Mouse (Mus musculus) cerebellum, adult 11-12 months (tissue): Measurements from ENCODE around the gene Fmo5.

ENCODE experiments used
- DNase-seq: peaks from one replicate; pipeline ENCODE4 v3.0.0; 2022

Fmo5 gene

GRCm38 (mm10) chr3:97682159-97682502 is 53.5 kb downstream of the Fmo5 start:
- DNase-seq = no peak

GRCm38 (mm10) chr3:97682576-97682975 is 54.0 kb downstream of the Fmo5 start:
- no peak for DNase-seq

- DNase-seq = no peak
Measured at GRCm38 (mm10) chr3:97683560-97684195, 55.1 kb downstream of the Fmo5 start.

GRCm38 (mm10) chr3:97686372-97687117 is 57.9 kb downstream of the Fmo5 start:
- DNase-seq = no peak

GRCm38 (mm10) chr3:97689289-97689688 is 60.7 kb downstream of the Fmo5 start:
- no peak for DNase-seq

- no peak for DNase-seq
Measured at GRCm38 (mm10) chr3:97690590-97690989, 62.0 kb downstream of the Fmo5 start.

- no peak for DNase-seq
Measured at GRCm38 (mm10) chr3:97691443-97692017, 62.9 kb downstream of the Fmo5 start.

GRCm38 (mm10) chr3:97693806-97694205 is 65.2 kb downstream of the Fmo5 start:
- no peak for DNase-seq

GRCm38 (mm10) chr3:97696866-97697265 is 68.3 kb downstream of the Fmo5 start:
- no peak for DNase-seq

- no peak for DNase-seq
Measured at GRCm38 (mm10) chr3:97697291-97697690, 68.7 kb downstream of the Fmo5 start.

- DNase-seq = no peak
Measured at GRCm38 (mm10) chr3:97699061-97699460, 70.5 kb downstream of the Fmo5 start.

GRCm38 (mm10) chr3:97701198-97701597 is 72.6 kb downstream of the Fmo5 start:
- DNase-seq = no peak

GRCm38 (mm10) chr3:97702448-97703080 is 74.0 kb downstream of the Fmo5 start:
- no peak for DNase-seq
